Mouse (Mus musculus) neutrophil, adult 5-6 weeks (primary cell): Measurements from ENCODE around the gene Lgsn. TPM values are rescaled to one million over a fixed set of nuclear protein-coding genes. Genes with fewer than 3 reads are reported as not detected.

Source experiments
- ATAC-seq: fragments of 151-379, 151-347 bp; 2 replicates; pipeline ENCODE4 v1.8.0; 2017; ENCODE audit warnings: mild to moderate bottlenecking, moderate TSS enrichment; ENCODE audit not compliant: insufficient number of reproducible peaks, poor library complexity, low FRiP score, severe bottlenecking; ENCODE audit errors: extremely low read depth
- total RNA-seq: library from RNA; stranded (forward); fragments of 200-1000 nt; gene quantifications from 2 replicates; pipeline ENCODE4 v1.2.3, GENCODE M21; 2017

The Lgsn gene
- total RNA-seq, 1 experiment from 2014 or later = not detected

GRCm38 (mm10) chr1:31205770-31206169, 29.6 kb downstream of the Lgsn start:
- no peak for ATAC-seq

- ATAC-seq = 0 out of 2 replicates have a peak, but pooled peaks have one; percentile 26
Observed at GRCm38 (mm10) chr1:31210144-31210543, 33.9 kb downstream of the Lgsn start.

GRCm38 (mm10) chr1:31214831-31215230, 38.6 kb downstream of the Lgsn start:
- ATAC-seq = no peak

GRCm38 (mm10) chr1:31220599-31221250, 44.5 kb downstream of the Lgsn start:
- no peak for ATAC-seq

DNA sequence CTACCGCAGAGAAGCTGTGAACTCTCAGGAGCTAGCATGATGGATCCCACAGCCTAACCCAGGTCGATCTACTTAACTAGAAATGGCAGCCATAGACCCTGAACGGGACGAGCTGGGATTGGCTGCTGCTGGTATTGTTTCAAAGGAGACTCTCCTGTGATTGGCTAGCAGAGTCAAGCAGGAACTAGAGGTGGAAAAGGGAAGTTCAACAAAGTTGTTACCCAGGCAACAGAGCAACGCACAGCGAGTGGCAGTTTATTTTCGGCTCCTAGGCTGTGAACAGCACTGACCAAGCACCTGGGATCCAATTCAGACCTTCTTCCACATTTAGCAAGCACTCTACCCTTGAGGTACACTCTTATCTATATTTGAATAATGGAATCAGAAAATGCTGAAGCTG, 46.4 kb downstream of the Lgsn start, which contains the start of the genes 4931428L18Rik and Pih1d3:
TSS of gene 4931428L18Rik (minus strand) at position 121 of the 400 bp plus-strand sequence.
TSS of gene Pih1d3 (plus strand) at position 275 of the 400 bp plus-strand sequence.
- ATAC-seq = no peak

DNA sequence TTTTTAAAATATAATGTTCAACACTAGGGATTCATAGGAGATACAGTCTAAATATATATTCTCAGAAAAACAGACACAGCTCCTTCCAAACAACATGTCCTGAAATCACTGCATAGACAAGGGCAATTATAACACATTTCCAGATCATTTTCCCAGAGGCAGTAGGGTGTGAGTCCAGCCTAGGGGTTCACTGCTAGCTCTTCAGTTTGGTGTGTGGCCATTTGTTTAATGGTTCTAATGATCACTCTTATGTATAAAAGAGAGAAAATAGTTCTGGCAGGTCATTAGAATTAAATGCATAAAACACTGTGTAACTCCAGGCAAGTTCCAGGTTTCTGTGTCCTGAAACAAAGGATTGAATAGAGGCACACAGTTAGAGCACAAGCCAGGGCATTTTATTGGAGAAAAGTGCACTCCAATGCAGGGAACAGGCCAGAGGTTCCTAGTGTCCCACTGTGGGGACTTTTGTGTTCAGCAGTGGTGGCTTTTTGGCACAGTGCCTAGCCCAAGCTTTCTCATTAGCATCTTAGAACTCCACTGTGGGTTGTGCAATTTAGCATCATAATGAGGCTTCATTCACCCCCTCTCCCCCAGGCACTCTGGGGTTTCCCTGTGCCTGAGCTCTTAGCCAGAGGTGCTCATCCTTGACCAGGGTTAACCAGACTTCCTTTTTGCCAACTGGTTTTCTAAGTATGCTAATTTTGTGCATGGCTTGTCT, 57.3 kb downstream of the Lgsn start:
- no peak for ATAC-seq

Other genes with a start within 250 kb of the Lgsn start
- gene AC153137.1, start 198.4 kb upstream of the Lgsn start, total RNA-seq = not detected in 2 replicates
- gene 4931428L18Rik, start 46.3 kb downstream of the Lgsn start, total RNA-seq = not detected in 2 replicates
- not detected in 2 replicates for gene Pih1d3, start 46.4 kb downstream of the Lgsn start, total RNA-seq